Mouse (Mus musculus) embryonic facial prominence, embryonic 13.5 days (tissue): Measurements from ENCODE around the gene Tfpt. TPM values are rescaled to one million over a fixed set of nuclear protein-coding genes. Genes with fewer than 3 reads are reported as not detected.

ENCODE experiments used
- ATAC-seq: fragments of 200-750 bp; cut with Nextera tagmentation; 2 replicates; pipeline ENCODE4 v1.8.0; 2017; ENCODE audit warnings: low read depth; ENCODE audit not compliant: insufficient number of reproducible peaks, insufficient read depth, low FRiP score, low TSS enrichment
- H3K27ac ChIP-seq: fragments of 300-500 bp; sonication (generic); 2 replicates; pipeline ENCODE4 v1.5.1; 2015; ENCODE audit warnings: moderate library complexity, mild to moderate bottlenecking, inconsistent platforms
- H3K27me3 ChIP-seq: fragments of 300-500 bp; sonication (generic); 2 replicates; pipeline ENCODE4 v1.6.1; 2015; ENCODE audit warnings: mild to moderate bottlenecking, inconsistent platforms
- H3K36me3 ChIP-seq: fragments of 300-500 bp; sonication (generic); 2 replicates; pipeline ENCODE4 v1.6.1; 2015; ENCODE audit warnings: mild to moderate bottlenecking, inconsistent platforms
- H3K4me1 ChIP-seq: fragments of 300-500 bp; sonication (generic); 2 replicates; pipeline ENCODE4 v1.6.1; 2015; ENCODE audit warnings: inconsistent platforms
- H3K4me2 ChIP-seq: fragments of 300-500 bp; sonication (generic); 2 replicates; pipeline ENCODE4 v1.6.1; 2015; ENCODE audit warnings: moderate library complexity, mild to moderate bottlenecking, inconsistent platforms
- H3K4me3 ChIP-seq: fragments of 300-500 bp; sonication (generic); 2 replicates; pipeline ENCODE4 v1.5.1; 2015; ENCODE audit warnings: mild to moderate bottlenecking, inconsistent platforms
- H3K9ac ChIP-seq: fragments of 300-500 bp; sonication (generic); 2 replicates; pipeline ENCODE4 v1.6.1; 2015; ENCODE audit warnings: mild to moderate bottlenecking, inconsistent platforms
- H3K9me3 ChIP-seq: fragments of 300-500 bp; sonication (generic); 2 replicates; pipeline ENCODE4 v1.6.1; 2016; ENCODE audit warnings: inconsistent platforms
- WGBS: fragments of 180-500 bp; shearing (Covaris S2); methylation state at CpG from one replicate; pipeline ENCODE4 v1.1.7; 2015; ENCODE audit warnings: mixed read lengths; 5-methylcytosine and 5-hydroxymethylcytosine counted together
- polyA plus RNA-seq: library from polyadenylated mRNA; unstranded; fragments of >200 nt; fragmentation: Nextera tagmentation; extraction: Ambion mirVana; gene quantifications from 2 replicates; pipeline ENCODE4 v1.2.1, GENCODE M21; 2015

The Tfpt gene
- polyA plus RNA-seq, result 29.6 and 31.2 TPM in 2 replicates

- ATAC-seq, result peak; percentile 80
Measured at GRCm38 (mm10) chr7:3629543-3630477, at the start of gene Tfpt, which contains the start of gene Prpf31. Gene Tfpt, minus strand, starts transcription at chr7:3629929. Gene Prpf31, plus strand, starts transcription at chr7:3629985.

GRCm38 (mm10) chr7:3677342-3677741, 47.6 kb upstream of the Tfpt start, which contains the start of gene Tmc4:
Gene Tmc4, minus strand, starts transcription at chr7:3677553.
- Histone ChIP-seq H3K4me1 (no peaks in the 10 kb centered on the region), H3K4me2 (no peak within 1 kb of the TSS), H3K36me3 (peaks cover 36% of the 10 kb centered on the region), H3K9me3 (no peaks in the 10 kb centered on the region), H3K9ac (no peak within 1 kb of the TSS), H3K4me3 (no peak within 1 kb of the TSS), H3K27ac (no peak within 1 kb of the TSS), H3K27me3 (no peaks in the 10 kb centered on the region)
- no peak for ATAC-seq
- 45% methylated on average over 9 of the region's 9 CpGs for WGBS

More at GRCm38 (mm10) chr7:3629543-3630477, at the start of gene Tfpt, which contains the start of gene Prpf31:
- Histone ChIP-seq H3K4me2 (peak within 1 kb of the TSS; percentile 99), H3K36me3 (peaks cover 36% of the 10 kb centered on the region), H3K9me3 (no peaks in the 10 kb centered on the region), H3K27me3 (no peaks in the 10 kb centered on the region), H3K27ac (peak within 1 kb of the TSS; percentile 84), H3K4me3 (peak within 1 kb of the TSS; percentile 75), H3K9ac (peak within 1 kb of the TSS; percentile 87), H3K4me1 (peaks cover 25% of the 10 kb centered on the region)
- WGBS, result 1% methylated on average over 47 of the region's 47 CpGs

- peaks cover 32% of the 10 kb centered on the region for H3K36me3 ChIP-seq
- H3K9me3 ChIP-seq, result no peaks in the 10 kb centered on the region
- H3K27me3 ChIP-seq, result no peaks in the 10 kb centered on the region
- no peaks in the 10 kb centered on the region for H3K4me1 ChIP-seq
- WGBS, result 89% methylated on average over 12 of the region's 12 CpGs
- H3K27ac ChIP-seq, result no peak overlapping the region
- H3K4me3 ChIP-seq, result no peak overlapping the region
- ATAC-seq, result no peak
- H3K9ac ChIP-seq, result no peak overlapping the region
- no peak overlapping the region for H3K4me2 ChIP-seq
Measured at GRCm38 (mm10) chr7:3676371-3676770, 46.6 kb upstream of the Tfpt start.

GRCm38 (mm10) chr7:3675228-3675548, 45.5 kb upstream of the Tfpt start:
- H3K9ac ChIP-seq, result no peak overlapping the region
- no peaks in the 10 kb centered on the region for H3K4me1 ChIP-seq
- no peak overlapping the region for H3K4me3 ChIP-seq
- H3K27ac ChIP-seq, result no peak overlapping the region
- no peak overlapping the region for H3K4me2 ChIP-seq
- no peaks in the 10 kb centered on the region for H3K27me3 ChIP-seq
- WGBS, result 70% methylated on average over 3 of the region's 3 CpGs
- no peak for ATAC-seq
- H3K9me3 ChIP-seq, result no peaks in the 10 kb centered on the region
- peaks cover 23% of the 10 kb centered on the region for H3K36me3 ChIP-seq

- no peak overlapping the region for H3K4me3 ChIP-seq
- no peak overlapping the region for H3K4me2 ChIP-seq
- no peak for ATAC-seq
- 73% methylated on average over 10 of the region's 10 CpGs for WGBS
- H3K27me3 ChIP-seq, result no peaks in the 10 kb centered on the region
- H3K36me3 ChIP-seq, result peaks cover 20% of the 10 kb centered on the region; the same call in 1 of the 2 replicates
- H3K27ac ChIP-seq, result no peak overlapping the region
- H3K4me1 ChIP-seq, result no peaks in the 10 kb centered on the region
- H3K9me3 ChIP-seq, result no peaks in the 10 kb centered on the region
- no peak overlapping the region for H3K9ac ChIP-seq
Measured at GRCm38 (mm10) chr7:3674507-3675227, 44.9 kb upstream of the Tfpt start.

GRCm38 (mm10) chr7:3666921-3667391, 37.2 kb upstream of the Tfpt start:
- no peak overlapping the region; the same call in 1 of the 2 replicates for H3K4me2 ChIP-seq

GRCm38 (mm10) chr7:3665215-3666114, 35.7 kb upstream of the Tfpt start, which contains the start of gene Leng1:
Gene Leng1, minus strand, starts transcription at chr7:3665840.
- Histone ChIP-seq H3K27ac (peak within 1 kb of the TSS; percentile 90), H3K9me3 (no peaks in the 10 kb centered on the region), H3K4me3 (peak within 1 kb of the TSS; percentile 74), H3K4me2 (peak within 1 kb of the TSS; percentile 70), H3K9ac (peak within 1 kb of the TSS; percentile 87), H3K27me3 (no peaks in the 10 kb centered on the region), H3K36me3 (peaks cover 28% of the 10 kb centered on the region), H3K4me1 (peaks cover 23% of the 10 kb centered on the region)
- WGBS, result 4% methylated on average over 45 of the region's 45 CpGs
- peak; percentile 97 for ATAC-seq

More at GRCm38 (mm10) chr7:3666921-3667391, 37.2 kb upstream of the Tfpt start:
- H3K4me3 ChIP-seq, result 0 out of 2 replicates have a peak overlapping the region, but pooled peaks have one; percentile 16
- H3K27ac ChIP-seq, result peak overlapping the region; percentile 90; the same call in 1 of the 2 replicates
- H3K9ac ChIP-seq, result peak overlapping the region; percentile 41; the same call in 1 of the 2 replicates
- ATAC-seq, result no peak
- H3K27me3 ChIP-seq, result no peaks in the 10 kb centered on the region
- peaks cover 23% of the 10 kb centered on the region for H3K4me1 ChIP-seq
- WGBS, result 17% methylated on average over 14 of the region's 14 CpGs
- H3K9me3 ChIP-seq, result no peaks in the 10 kb centered on the region
- peaks cover 13% of the 10 kb centered on the region for H3K36me3 ChIP-seq

- H3K4me1 ChIP-seq, result peaks cover 23% of the 10 kb centered on the region
- H3K4me2 ChIP-seq, result peak overlapping the region; percentile 70
- peak; percentile 7; the same call in 1 of the 2 replicates for ATAC-seq
- H3K36me3 ChIP-seq, result peaks cover 36% of the 10 kb centered on the region
- no peaks in the 10 kb centered on the region for H3K27me3 ChIP-seq
- H3K27ac ChIP-seq, result peak overlapping the region; percentile 90
- H3K9me3 ChIP-seq, result no peaks in the 10 kb centered on the region
- H3K4me3 ChIP-seq, result peak overlapping the region; percentile 74
- 30% methylated on average over 15 of the region's 15 CpGs for WGBS
- H3K9ac ChIP-seq, result peak overlapping the region; percentile 87
Measured at GRCm38 (mm10) chr7:3664524-3665214, 34.9 kb upstream of the Tfpt start.

GRCm38 (mm10) chr7:3658578-3658977, 28.8 kb upstream of the Tfpt start:
- no peak overlapping the region for H3K27ac ChIP-seq
- no peak overlapping the region for H3K4me2 ChIP-seq
- no peaks in the 10 kb centered on the region for H3K27me3 ChIP-seq
- ATAC-seq, result no peak
- H3K9ac ChIP-seq, result no peak overlapping the region
- peaks cover 7% of the 10 kb centered on the region for H3K4me1 ChIP-seq
- H3K36me3 ChIP-seq, result peaks cover 97% of the 10 kb centered on the region
- no peak overlapping the region for H3K4me3 ChIP-seq
- WGBS, result 85% methylated on average over 14 of the region's 14 CpGs
- H3K9me3 ChIP-seq, result no peaks in the 10 kb centered on the region

- H3K9me3 ChIP-seq, result no peaks in the 10 kb centered on the region
- no peaks in the 10 kb centered on the region for H3K4me1 ChIP-seq
- H3K27me3 ChIP-seq, result no peaks in the 10 kb centered on the region
- 92% methylated on average over 4 of the region's 4 CpGs for WGBS
- no peak overlapping the region for H3K4me3 ChIP-seq
- H3K27ac ChIP-seq, result no peak overlapping the region
- ATAC-seq, result no peak
- no peak overlapping the region for H3K4me2 ChIP-seq
- H3K36me3 ChIP-seq, result peaks cover 100% of the 10 kb centered on the region
- no peak overlapping the region for H3K9ac ChIP-seq
Measured at GRCm38 (mm10) chr7:3656966-3657365, 27.2 kb upstream of the Tfpt start.
